Mouse (Mus musculus) liver, adult 2 months (tissue): ENCODE measurements around the gene B3gnt8. TPM values are rescaled to one million over a fixed set of nuclear protein-coding genes. Genes with fewer than 3 reads are reported as not detected.

Experiments used
- DNase-seq: peaks from one replicate; pipeline ENCODE4 v3.0.0-alpha.2; 2011; ENCODE audit warnings: low read depth, low spot score; ENCODE audit errors: extremely low read depth
- H3K27ac ChIP-seq: fragments of 200-500 bp; replicated peaks from 2 replicates; pipeline ENCODE4 v1.5.1; 2012; ENCODE audit warnings: low read depth, mild to moderate bottlenecking, control low read depth, inconsistent platforms, low read length; ENCODE audit not compliant: insufficient read depth
- H3K27me3 ChIP-seq: fragments of 200-500 bp; 2 replicates; pipeline ENCODE4 v1.6.1; 2012; ENCODE audit warnings: mild to moderate bottlenecking, moderate library complexity, low read length, inconsistent platforms; ENCODE audit not compliant: control insufficient read depth, insufficient read depth
- H3K36me3 ChIP-seq: fragments of 200-500 bp; 2 replicates; pipeline ENCODE4 v1.6.1; 2012; ENCODE audit warnings: low read length, inconsistent platforms; ENCODE audit not compliant: control insufficient read depth, insufficient read depth
- H3K4me1 ChIP-seq: fragments of 200-500 bp; 2 replicates; pipeline ENCODE4 v1.6.1; 2011; ENCODE audit warnings: low read length; ENCODE audit not compliant: control insufficient read depth, insufficient read depth
- H3K4me3 ChIP-seq: fragments of 200-500 bp; 2 replicates; pipeline ENCODE4 v1.5.1; 2011; ENCODE audit warnings: low read depth, mild to moderate bottlenecking, control low read depth, low read length, moderate library complexity; ENCODE audit not compliant: insufficient read depth
- H3K79me2 ChIP-seq: fragments of 200-500 bp; 2 replicates; pipeline ENCODE4 v1.6.1; 2012; ENCODE audit warnings: inconsistent platforms, mild to moderate bottlenecking, low read length, moderate library complexity; ENCODE audit not compliant: control insufficient read depth, insufficient read depth
- H3K9ac ChIP-seq: fragments of 200-500 bp; 2 replicates; pipeline ENCODE4 v1.6.1; 2012; ENCODE audit warnings: low read depth, mild to moderate bottlenecking, control low read depth, inconsistent platforms, low read length
- CTCF ChIP-seq: fragments of 200-500 bp; IDR thresholded peaks from 2 replicates; pipeline ENCODE4 v1.5.1; 2011; ENCODE audit warnings: low read depth, low read length, control low read depth
- POLR2A ChIP-seq: fragments of 200-500 bp; IDR thresholded peaks from 2 replicates; pipeline ENCODE4 v1.6.1; 2011; ENCODE audit warnings: low read length, control low read depth; ENCODE audit not compliant: insufficient read depth; ENCODE audit errors: extremely low read depth
- WGBS: fragments of 180-500 bp; shearing (Covaris S2); methylation state at CpG from one replicate; pipeline ENCODE4 v1.1.7; 2018; 5-methylcytosine and 5-hydroxymethylcytosine counted together
- polyA plus RNA-seq: library from polyadenylated mRNA; depleted of rRNA; stranded (reverse); fragments of >200 nt; gene quantifications from 2 replicates; pipeline ENCODE4 v1.2.3, GENCODE M21; 2012
- total RNA-seq: library from RNA; depleted of rRNA; stranded (reverse); fragments of >200 nt; gene quantifications from 2 replicates; pipeline ENCODE4 v1.2.3, GENCODE M21; 2014

Gene B3gnt8
- total and polyA plus RNA-seq, 2 experiments: 0.46 to 1.1 TPM

DNA sequence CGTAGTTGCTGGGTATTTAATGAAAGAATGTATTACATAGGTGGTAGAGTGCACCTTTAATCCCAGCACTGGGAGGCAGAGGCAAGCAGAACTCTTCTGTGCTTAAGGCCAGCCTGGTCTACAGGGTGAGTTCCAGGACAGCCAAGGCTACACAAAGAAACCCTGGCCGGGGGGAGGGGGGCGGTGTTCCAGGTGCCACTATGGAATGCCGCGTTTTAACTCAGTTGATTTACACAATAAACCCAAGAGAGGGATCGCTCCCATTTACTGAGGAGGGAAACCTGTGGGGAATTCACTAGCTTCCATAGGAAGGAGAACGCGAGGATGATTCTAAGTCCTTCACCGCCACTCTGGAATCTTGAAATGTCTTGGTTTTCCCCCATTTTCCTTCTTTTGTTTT, 43.2 kb downstream of the B3gnt8 start:
- Histone ChIP-seq H3K36me3 (peaks cover 10% of the 10 kb centered on the region), H3K9ac (no peak overlapping the region), H3K27me3 (no peaks in the 10 kb centered on the region), H3K4me3 (no peak overlapping the region), H3K4me1 (no peaks in the 10 kb centered on the region), H3K79me2 (no peaks in the 10 kb centered on the region), H3K27ac (no peak overlapping the region)
- 88% methylated on average over 9 of the region's 9 CpGs for WGBS
- no peak for DNase-seq
- TF ChIP-seq POLR2A (no peak), CTCF (no peak)

DNA sequence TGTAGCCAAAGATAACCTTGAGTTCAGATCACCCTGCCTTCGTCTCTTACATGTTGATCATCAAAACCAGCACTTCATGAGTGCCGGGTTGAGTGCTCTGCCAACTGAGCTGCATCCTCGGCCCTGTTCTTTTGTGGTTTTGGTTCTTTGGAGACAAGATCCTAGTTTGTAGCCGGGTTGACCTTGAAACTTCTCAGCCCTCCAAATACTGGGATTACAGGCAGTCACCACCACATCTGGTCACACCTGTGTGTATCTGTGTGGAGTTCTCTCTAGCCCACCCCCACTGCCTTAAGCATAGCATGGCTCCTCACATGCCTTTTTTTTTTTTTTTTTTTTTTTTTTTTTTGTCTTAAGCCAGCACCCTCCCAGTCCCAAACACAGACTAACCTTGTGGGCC, 43.6 kb downstream of the B3gnt8 start:
- H3K27ac ChIP-seq: no peak overlapping the region
- no peak overlapping the region for H3K4me3 ChIP-seq
- no peaks in the 10 kb centered on the region for H3K79me2 ChIP-seq
- DNase-seq: no peak
- no peak for TF ChIP-seq POLR2A
- TF ChIP-seq CTCF: no peak
- peaks cover 3% of the 10 kb centered on the region; the same call in 1 of the 2 replicates for H3K27me3 ChIP-seq
- no peak overlapping the region for H3K9ac ChIP-seq
- no peaks in the 10 kb centered on the region for H3K4me1 ChIP-seq
- 96% methylated on average over 4 of the region's 4 CpGs for whole genome bisulfite sequencing
- peaks cover 10% of the 10 kb centered on the region for H3K36me3 ChIP-seq

DNA sequence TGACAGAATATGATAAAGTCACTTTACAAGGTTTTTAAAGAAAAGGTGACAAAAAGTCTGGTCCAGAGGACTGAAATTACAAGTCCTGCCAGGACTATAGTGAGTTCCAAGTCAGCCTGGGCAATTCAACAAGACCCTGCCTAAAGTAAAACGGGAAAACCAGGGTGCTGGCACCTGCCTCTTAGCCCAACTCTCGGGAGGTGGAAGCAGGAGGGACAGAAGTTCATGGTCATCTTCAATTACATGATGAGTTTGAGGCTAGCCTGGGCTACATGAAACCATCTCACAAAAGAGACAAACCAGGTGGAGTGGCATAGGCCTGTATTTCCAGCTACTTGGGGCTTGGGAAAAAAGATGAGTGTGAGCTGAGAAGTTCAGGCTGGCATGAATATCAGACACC, 45.2 kb downstream of the B3gnt8 start:
- Histone ChIP-seq H3K27ac (no peak overlapping the region), H3K27me3 (peaks cover 4% of the 10 kb centered on the region; the same call in 1 of the 2 replicates), H3K79me2 (no peaks in the 10 kb centered on the region), H3K36me3 (peaks cover 7% of the 10 kb centered on the region), H3K4me1 (peaks cover 1% of the 10 kb centered on the region; the same call in 1 of the 2 replicates), H3K4me3 (no peak overlapping the region), H3K9ac (no peak overlapping the region)
- TF ChIP-seq POLR2A: no peak
- TF ChIP-seq CTCF: no peak
- 75% methylated on average over 2 of the region's 2 CpGs for WGBS
- DNase-seq: no peak

DNA sequence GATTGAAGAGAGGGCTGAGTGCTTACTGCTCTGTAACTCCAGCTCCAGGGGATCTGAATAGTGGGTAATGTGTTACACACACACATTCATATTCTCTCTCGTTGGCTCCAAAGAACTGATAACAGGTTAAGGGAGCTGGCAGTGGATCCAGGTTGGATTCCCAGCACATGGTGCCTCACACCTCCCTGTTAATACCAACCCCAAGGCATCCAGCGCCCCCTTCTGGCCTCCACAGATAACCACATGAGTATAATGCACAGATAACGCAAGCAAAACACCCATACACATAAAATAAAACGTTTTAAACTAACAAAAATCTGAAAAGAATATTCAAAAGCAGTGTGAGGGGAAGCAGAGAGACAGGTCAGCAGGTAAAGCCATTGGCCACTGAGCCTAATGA, 46.0 kb downstream of the B3gnt8 start:
- H3K4me3 ChIP-seq: no peak overlapping the region
- H3K27me3 ChIP-seq: peaks cover 4% of the 10 kb centered on the region; the same call in 1 of the 2 replicates
- DNase-seq: no peak
- H3K9ac ChIP-seq: no peak overlapping the region
- 56% methylated on average over 4 of the region's 4 CpGs for WGBS
- no peaks in the 10 kb centered on the region for H3K79me2 ChIP-seq
- peaks cover 2% of the 10 kb centered on the region; the same call in 1 of the 2 replicates for H3K36me3 ChIP-seq
- no peak overlapping the region for H3K27ac ChIP-seq
- TF ChIP-seq POLR2A (no peak), CTCF (peak; percentile 37; the same call in 1 of the 2 replicates)
- H3K4me1 ChIP-seq: peaks cover 1% of the 10 kb centered on the region; the same call in 1 of the 2 replicates

DNA sequence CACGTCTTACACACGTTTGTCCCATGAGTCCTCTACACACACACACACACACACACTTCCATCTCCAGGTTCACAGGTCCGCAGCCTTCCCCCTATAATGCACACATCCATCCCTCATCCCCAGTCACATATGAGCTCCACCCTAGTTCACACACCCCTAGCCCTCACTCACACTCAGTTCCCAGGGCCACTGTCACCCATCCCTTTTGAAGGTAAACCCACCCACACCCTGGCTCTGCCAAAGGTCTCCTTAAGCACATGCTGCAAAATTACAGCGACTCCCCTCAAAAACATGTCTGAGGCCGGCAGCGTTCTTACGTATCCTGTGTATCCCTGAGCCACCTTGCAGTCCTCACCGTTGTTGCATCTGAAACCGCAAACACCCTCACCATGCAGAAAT, 47.8 kb downstream of the B3gnt8 start:
- Histone ChIP-seq H3K27me3 (peaks cover 4% of the 10 kb centered on the region; the same call in 1 of the 2 replicates), H3K27ac (no peak overlapping the region), H3K79me2 (no peaks in the 10 kb centered on the region), H3K4me1 (peaks cover 1% of the 10 kb centered on the region; the same call in 1 of the 2 replicates), H3K4me3 (no peak overlapping the region), H3K36me3 (no peaks in the 10 kb centered on the region), H3K9ac (no peak overlapping the region)
- whole genome bisulfite sequencing: 27% methylated on average over 9 of the region's 9 CpGs
- DNase-seq: no peak
- TF ChIP-seq CTCF (no peak), POLR2A (no peak)

DNA sequence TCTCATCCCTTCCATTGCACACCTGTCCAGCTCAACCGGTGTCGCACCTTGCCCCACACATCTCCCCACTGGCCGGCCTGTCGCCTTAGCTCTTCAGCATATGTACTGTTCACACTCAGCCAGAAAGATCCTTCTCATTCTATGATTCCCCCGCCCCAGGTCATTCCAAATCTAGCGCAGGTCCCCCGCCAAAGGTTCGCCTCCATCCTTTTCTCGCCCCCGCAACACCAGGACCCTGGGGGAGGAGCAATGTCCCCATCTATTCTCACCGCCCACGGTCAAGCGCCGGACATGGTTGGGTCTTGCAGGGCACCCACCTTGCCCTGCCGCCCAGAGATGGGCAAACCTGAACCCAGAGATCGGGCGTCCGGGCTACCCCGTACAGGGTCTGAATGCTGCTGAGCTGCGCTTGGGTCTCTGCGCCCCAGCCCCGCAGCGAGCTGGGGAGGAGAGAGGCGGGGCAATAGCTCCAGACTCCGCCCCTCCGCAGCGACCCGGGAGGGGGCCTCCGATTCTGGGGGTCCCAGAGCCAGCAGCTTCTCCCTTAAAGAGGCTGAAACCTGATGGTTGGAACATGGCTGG, 48.4 kb downstream of the B3gnt8 start, which contains the start of gene Tmem91:
Tmem91 (minus strand) TSS at position 448 of the 582 bp plus-strand sequence.
- peaks cover 4% of the 10 kb centered on the region; the same call in 1 of the 2 replicates for H3K27me3 ChIP-seq
- DNase-seq: no peak
- peaks cover 1% of the 10 kb centered on the region; the same call in 1 of the 2 replicates for H3K4me1 ChIP-seq
- H3K79me2 ChIP-seq: no peaks in the 10 kb centered on the region
- H3K9ac ChIP-seq: no peak within 1 kb of the TSS
- H3K36me3 ChIP-seq: no peaks in the 10 kb centered on the region
- H3K4me3 ChIP-seq: no peak within 1 kb of the TSS
- 4% methylated on average over 29 of the region's 29 CpGs for WGBS
- H3K27ac ChIP-seq: no peak within 1 kb of the TSS
- TF ChIP-seq CTCF (no peak), POLR2A (no peak)
